Mouse (Mus musculus): ENCODE data around the gene Kcnip4. TPM values are rescaled to one million over a fixed set of nuclear protein-coding genes. Genes with fewer than 3 reads are reported as not detected.
A peak's percentile ranks its signal among the peaks of the same experiment; 100 is the strongest.

Kcnip4 gene
- total RNA-seq, 4 experiments from 2014 or later, result 2.1 to 4.1 (median 2.7) TPM

GRCm38 (mm10) chr5:48864268-48864967 is 660.3 kb downstream of the Kcnip4 start:
- DNase-seq, result no peak

GRCm38 (mm10) chr5:48840971-48841370 is 683.7 kb downstream of the Kcnip4 start:
- DNase-seq, result no peak

- peak; percentile 20 for DNase-seq
These were observed 729.2 kb downstream of the Kcnip4 start for GRCm38 (mm10) chr5:48795526-48795925.

GRCm38 (mm10) chr5:48779376-48779775 is 745.3 kb downstream of the Kcnip4 start:
- DNase-seq, result no peak

- no peak for DNase-seq
These were observed 776.1 kb downstream of the Kcnip4 start for GRCm38 (mm10) chr5:48748613-48749012.

GRCm38 (mm10) chr5:48737640-48738039 is 787.1 kb downstream of the Kcnip4 start:
- DNase-seq, result no peak

- no peak for DNase-seq
These were observed 806.5 kb downstream of the Kcnip4 start for GRCm38 (mm10) chr5:48718166-48718565.

- no peak for DNase-seq
These were observed 818.7 kb downstream of the Kcnip4 start for GRCm38 (mm10) chr5:48705997-48706396.

GRCm38 (mm10) chr5:48687068-48687467 is 837.6 kb downstream of the Kcnip4 start:
- DNase-seq, result no peak

GRCm38 (mm10) chr5:48679733-48680595 is 844.7 kb downstream of the Kcnip4 start:
- DNase-seq, result no peak

- DNase-seq, result no peak
These were observed 862.2 kb downstream of the Kcnip4 start for GRCm38 (mm10) chr5:48662504-48662903.

- no peak for DNase-seq
These were observed 864.7 kb downstream of the Kcnip4 start for GRCm38 (mm10) chr5:48659975-48660374.

- DNase-seq, result peak; percentile 30
These were observed 874.2 kb downstream of the Kcnip4 start for GRCm38 (mm10) chr5:48650496-48650895.

- DNase-seq, result no peak
These were observed 888.0 kb downstream of the Kcnip4 start for GRCm38 (mm10) chr5:48636675-48637074.

GRCm38 (mm10) chr5:48633631-48634030 is 891.1 kb downstream of the Kcnip4 start:
- DNase-seq, result no peak

GRCm38 (mm10) chr5:48623370-48623769 is 901.3 kb downstream of the Kcnip4 start:
- DNase-seq, result no peak

- no peak for DNase-seq
These were observed 917.8 kb downstream of the Kcnip4 start for GRCm38 (mm10) chr5:48606916-48607315.

- no peak for DNase-seq
These were observed 918.4 kb downstream of the Kcnip4 start for GRCm38 (mm10) chr5:48606281-48606680.

- no peak for DNase-seq
These were observed 925.1 kb downstream of the Kcnip4 start for GRCm38 (mm10) chr5:48599481-48600040.

- DNase-seq, result no peak
These were observed 936.7 kb downstream of the Kcnip4 start for GRCm38 (mm10) chr5:48588014-48588413.

GRCm38 (mm10) chr5:48583431-48583830 is 941.3 kb downstream of the Kcnip4 start:
- no peak for DNase-seq

GRCm38 (mm10) chr5:48563996-48564587 is 960.6 kb downstream of the Kcnip4 start:
- peak; percentile 21 for DNase-seq

- no peak for DNase-seq
These were observed 973.0 kb downstream of the Kcnip4 start for GRCm38 (mm10) chr5:48551753-48552152.

Data from adrenal gland, adult 8-10 months (tissue).